Mouse (Mus musculus) urinary bladder, postnatal 36 days (tissue): ENCODE results near the gene Tbcc.

Source experiments
- DNase-seq, 2 experiments: peaks; one replicate each; pipeline ENCODE4 v3.0.0; 2022; ENCODE audit warnings: low spot score in 2 of 2, mixed read lengths in 1 of 2

Tbcc gene

GRCm38 (mm10) chr17:46903876-46904490 is 13.5 kb downstream of the Tbcc start:
- DNase-seq: peak; percentile 68 to 71

GRCm38 (mm10) chr17:46910186-46910585 is 19.7 kb downstream of the Tbcc start, which contains the start of gene Prph2:
Gene Prph2, plus strand, starts transcription at chr17:46910459.
- DNase-seq: no peak

- no peak for DNase-seq
Measured at GRCm38 (mm10) chr17:46912331-46912730, 21.8 kb downstream of the Tbcc start.

GRCm38 (mm10) chr17:46915129-46915528 is 24.6 kb downstream of the Tbcc start:
- DNase-seq: no peak

- DNase-seq: no peak
Measured at GRCm38 (mm10) chr17:46918951-46919350, 28.5 kb downstream of the Tbcc start.

- no peak for DNase-seq
Measured at GRCm38 (mm10) chr17:46920855-46921254, 30.4 kb downstream of the Tbcc start.

- no peak for DNase-seq
Measured at GRCm38 (mm10) chr17:46926192-46926591, 35.7 kb downstream of the Tbcc start.

- DNase-seq: no peak
Measured at GRCm38 (mm10) chr17:46926941-46927340, 36.5 kb downstream of the Tbcc start.

- DNase-seq: no peak
Measured at GRCm38 (mm10) chr17:46927781-46928180, 37.3 kb downstream of the Tbcc start.

GRCm38 (mm10) chr17:46929277-46929676 is 38.8 kb downstream of the Tbcc start:
- DNase-seq: peak in 1 of 2 experiments; percentile 10

- DNase-seq: no peak
Measured at GRCm38 (mm10) chr17:46929897-46930296, 39.4 kb downstream of the Tbcc start.

GRCm38 (mm10) chr17:46932961-46933360 is 42.5 kb downstream of the Tbcc start:
- peak; percentile 9 to 15 for DNase-seq

- DNase-seq: peak in 1 of 2 experiments; percentile 42
Measured at GRCm38 (mm10) chr17:46933557-46934348, 43.3 kb downstream of the Tbcc start.

GRCm38 (mm10) chr17:46940461-46940860 is 50.0 kb downstream of the Tbcc start:
- no peak for DNase-seq
